Mouse (Mus musculus) cerebellum, adult 9-11 months (tissue): ENCODE data around the gene Cnp.
"Not testable (repeated sequence)": the region's sequence is repeated elsewhere in the genome, so short reads cannot be mapped to it uniquely, and the experiment has no call there.

Experiments
- DNase-seq: peaks from one replicate; pipeline ENCODE4 v3.0.0; 2022

The Cnp gene

GRCm38 (mm10) chr11:100557563-100557962, 17.1 kb upstream of the Cnp start:
- DNase-seq, result no peak

GRCm38 (mm10) chr11:100559476-100559875, 15.2 kb upstream of the Cnp start:
- DNase-seq, result no peak

GRCm38 (mm10) chr11:100561748-100562147, 13.0 kb upstream of the Cnp start:
- DNase-seq, result no peak

- no peak for DNase-seq
Measured at GRCm38 (mm10) chr11:100564297-100564696, 10.4 kb upstream of the Cnp start.

- DNase-seq, result no peak
Measured at GRCm38 (mm10) chr11:100564703-100565102, 10.0 kb upstream of the Cnp start.

- no peak for DNase-seq
Measured at GRCm38 (mm10) chr11:100567229-100567628, 7.5 kb upstream of the Cnp start.

GRCm38 (mm10) chr11:100567815-100568245, 6.9 kb upstream of the Cnp start:
- no peak for DNase-seq

GRCm38 (mm10) chr11:100568692-100569091, 6.0 kb upstream of the Cnp start:
- no peak for DNase-seq

GRCm38 (mm10) chr11:100569789-100570188, 4.9 kb upstream of the Cnp start:
- DNase-seq, result no peak

- DNase-seq, result peak; percentile 79
Measured at GRCm38 (mm10) chr11:100570430-100571201, 4.1 kb upstream of the Cnp start.

- DNase-seq, result peak; percentile 57
Measured at GRCm38 (mm10) chr11:100571202-100571567, 3.5 kb upstream of the Cnp start.

- no peak for DNase-seq
Measured at GRCm38 (mm10) chr11:100574188-100574587, 516 bp upstream of the Cnp start.

- peak; percentile 62 for DNase-seq
Measured at GRCm38 (mm10) chr11:100575484-100575855, 766 bp downstream of the Cnp start.

GRCm38 (mm10) chr11:100576256-100576655, 1.6 kb downstream of the Cnp start:
- DNase-seq, result no peak

- DNase-seq, result no peak
Measured at GRCm38 (mm10) chr11:100577852-100578599, 3.3 kb downstream of the Cnp start.

GRCm38 (mm10) chr11:100579116-100579799, 4.6 kb downstream of the Cnp start:
- DNase-seq, result no peak

GRCm38 (mm10) chr11:100580275-100580674, 5.6 kb downstream of the Cnp start:
- no peak for DNase-seq

- DNase-seq, result peak; percentile 50
Measured at GRCm38 (mm10) chr11:100581756-100582155, 7.1 kb downstream of the Cnp start.

- DNase-seq, result not testable (repeated sequence)
Measured at GRCm38 (mm10) chr11:100582413-100582812, 7.7 kb downstream of the Cnp start.

GRCm38 (mm10) chr11:100582836-100583235, 8.1 kb downstream of the Cnp start:
- no peak for DNase-seq

GRCm38 (mm10) chr11:100584561-100584961, 9.9 kb downstream of the Cnp start:
- DNase-seq, result no peak

- DNase-seq, result no peak
Measured at GRCm38 (mm10) chr11:100585148-100585547, 10.4 kb downstream of the Cnp start.

- DNase-seq, result no peak
Measured at GRCm38 (mm10) chr11:100588462-100588861, 13.8 kb downstream of the Cnp start.
